Mouse (Mus musculus) kidney, adult 18-20 months (tissue): ENCODE measurements around the gene Cenps.
A peak's percentile ranks its signal among the peaks of the same experiment; 100 is the strongest.
"Not testable (repeated sequence)": the region's sequence is repeated elsewhere in the genome, so short reads cannot be mapped to it uniquely, and the experiment has no call there.

Experiments used
- DNase-seq: peaks from one replicate; pipeline ENCODE4 v3.0.0; 2021

The Cenps gene

GRCm38 (mm10) chr4:149155711-149156110 is 18.3 kb upstream of the Cenps start:
- DNase-seq = no peak

DNA sequence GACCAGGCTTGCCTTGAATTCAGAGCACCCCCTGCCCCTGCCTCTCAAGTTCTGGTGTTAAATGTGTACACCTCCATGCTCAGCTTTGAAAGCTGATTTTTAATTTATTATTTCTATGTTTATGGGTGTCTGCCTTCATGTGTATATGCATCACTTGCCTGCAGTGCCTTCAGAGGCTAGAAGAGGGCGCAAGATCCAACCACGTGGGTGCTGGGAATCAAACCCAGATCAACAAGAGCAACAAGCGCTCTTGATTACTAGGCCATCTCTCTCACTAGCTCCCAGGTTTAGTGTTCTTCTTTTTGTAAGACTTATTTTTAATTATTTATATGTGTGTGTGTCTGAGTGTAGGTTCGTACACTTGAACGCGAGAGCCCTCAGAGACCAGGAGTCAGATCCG is 17.4 kb upstream of the Cenps start:
- DNase-seq = no peak

- no peak for DNase-seq
Observed at GRCm38 (mm10) chr4:149150721-149151120, 13.3 kb upstream of the Cenps start.

DNA sequence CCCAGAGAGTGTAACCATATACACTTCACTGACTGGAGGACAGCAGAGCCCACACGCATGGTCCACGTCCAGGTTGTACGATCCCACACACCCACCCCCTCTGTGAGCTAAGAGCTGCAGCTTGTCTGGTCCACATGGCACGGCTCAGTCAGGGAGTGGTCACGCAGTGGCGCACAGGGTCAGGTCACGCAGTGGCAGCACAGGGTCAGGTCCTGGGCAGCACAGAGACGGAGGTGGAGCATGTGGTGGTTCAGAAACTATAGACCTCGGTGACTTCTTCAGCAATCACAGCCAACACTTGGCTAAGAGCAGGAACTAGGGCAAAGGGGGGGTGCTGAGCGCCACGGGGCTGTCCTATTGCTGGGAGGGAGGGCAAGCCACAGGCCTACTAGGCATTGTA is 12.8 kb upstream of the Cenps start:
- DNase-seq = no peak

- no peak for DNase-seq
Observed at GRCm38 (mm10) chr4:149149611-149150010, 12.2 kb upstream of the Cenps start.

- no peak for DNase-seq
Observed at GRCm38 (mm10) chr4:149149196-149149595, 11.8 kb upstream of the Cenps start.

DNA sequence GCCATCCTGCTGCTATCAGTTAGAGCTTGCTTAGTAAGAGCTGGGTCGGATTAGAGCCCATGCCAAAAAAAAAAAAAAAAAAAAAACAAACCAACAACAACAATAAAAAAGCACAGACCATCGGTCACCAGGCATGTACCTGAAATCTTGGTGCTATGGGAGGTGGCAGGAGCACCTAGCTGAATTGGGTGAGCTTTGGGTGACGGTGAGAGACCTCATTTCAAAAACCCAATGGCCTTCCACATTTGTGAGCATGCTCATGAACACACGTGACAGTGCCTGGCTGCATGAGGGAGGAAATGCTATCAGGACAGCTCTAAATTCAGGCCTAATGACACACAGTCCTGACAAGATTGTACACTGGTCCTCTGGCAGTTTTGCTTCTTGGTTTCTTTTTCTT is 10.7 kb upstream of the Cenps start:
- DNase-seq = no peak

GRCm38 (mm10) chr4:149147528-149147927 is 10.1 kb upstream of the Cenps start:
- no peak for DNase-seq

DNA sequence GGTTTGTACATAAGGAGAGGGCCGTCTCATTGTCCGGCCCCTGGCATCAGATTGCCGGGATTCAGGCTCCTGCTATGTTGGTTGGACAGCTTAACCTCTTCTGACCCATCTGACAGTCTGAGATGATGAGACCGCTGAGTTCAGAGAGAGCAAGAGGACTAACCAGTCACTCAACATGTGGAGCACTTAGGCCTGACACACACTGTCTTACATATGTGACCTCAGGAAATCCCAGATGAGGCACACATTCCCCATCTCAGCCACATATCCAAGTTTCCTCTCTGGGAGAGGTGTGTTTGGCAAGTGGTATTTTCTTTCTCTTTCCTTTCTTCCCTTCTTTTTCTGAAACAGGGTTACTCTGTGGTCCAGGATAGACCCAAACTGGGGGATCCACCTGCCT is 7.7 kb upstream of the Cenps start:
- DNase-seq = no peak

GRCm38 (mm10) chr4:149144459-149144858 is 7.0 kb upstream of the Cenps start:
- peak; percentile 83 for DNase-seq

GRCm38 (mm10) chr4:149143594-149143993 is 6.2 kb upstream of the Cenps start:
- DNase-seq = no peak

GRCm38 (mm10) chr4:149138515-149138914 is 1.1 kb upstream of the Cenps start:
- no peak for DNase-seq

DNA sequence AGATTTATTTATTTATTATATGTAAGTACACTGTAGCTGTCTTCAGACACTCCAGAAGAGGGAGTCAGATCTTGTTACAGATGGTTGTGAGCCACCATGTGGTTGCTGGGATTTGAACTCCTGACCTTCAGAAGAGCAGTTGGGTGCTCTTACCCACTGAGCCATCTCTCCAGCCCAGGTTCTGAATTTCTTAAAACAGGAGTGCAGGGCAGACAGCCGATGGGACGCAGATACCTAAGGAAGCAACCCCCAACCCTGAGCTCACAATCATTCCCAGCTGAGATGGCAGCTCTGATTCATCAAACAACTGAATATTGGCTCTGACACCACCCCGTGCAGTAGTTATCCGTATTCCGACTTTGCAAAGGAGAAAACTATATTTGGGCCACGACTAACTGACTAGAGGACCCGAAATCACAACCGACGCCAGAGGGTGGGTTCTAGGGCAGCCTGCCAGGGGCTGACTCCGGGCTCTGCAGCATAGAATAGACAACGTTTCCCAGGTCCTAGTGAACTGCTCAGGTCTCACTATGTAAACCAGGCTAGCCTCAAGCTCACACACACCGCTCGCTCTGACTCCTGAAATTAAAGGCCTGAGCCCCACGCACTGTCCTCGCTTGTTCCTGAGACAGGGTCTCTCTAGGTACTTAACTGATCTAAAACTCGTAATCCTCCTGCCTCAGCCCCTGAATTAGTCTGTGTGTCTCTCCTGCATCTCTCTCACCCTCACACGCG is 1.1 kb downstream of the Cenps start:
- no peak for DNase-seq

DNA sequence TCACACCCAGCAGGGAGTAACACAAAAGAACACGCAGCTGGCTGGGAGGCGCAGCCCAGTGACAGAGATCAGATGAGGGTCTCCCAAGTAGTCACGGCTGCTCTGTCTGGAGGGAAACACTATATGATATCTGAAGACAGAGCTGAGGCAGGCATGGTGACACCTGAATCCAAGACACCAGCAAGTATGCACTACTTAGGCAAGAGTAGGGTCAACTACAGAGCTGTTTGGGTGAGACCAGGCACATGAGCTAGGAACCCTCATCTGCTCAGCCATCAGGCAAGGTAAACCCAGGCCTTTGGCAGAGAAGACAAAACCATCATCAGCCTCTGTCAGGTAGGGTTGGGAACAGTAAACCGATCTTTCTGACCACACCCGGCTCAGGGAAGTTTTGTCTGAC is 4.0 kb downstream of the Cenps start:
- no peak for DNase-seq

DNA sequence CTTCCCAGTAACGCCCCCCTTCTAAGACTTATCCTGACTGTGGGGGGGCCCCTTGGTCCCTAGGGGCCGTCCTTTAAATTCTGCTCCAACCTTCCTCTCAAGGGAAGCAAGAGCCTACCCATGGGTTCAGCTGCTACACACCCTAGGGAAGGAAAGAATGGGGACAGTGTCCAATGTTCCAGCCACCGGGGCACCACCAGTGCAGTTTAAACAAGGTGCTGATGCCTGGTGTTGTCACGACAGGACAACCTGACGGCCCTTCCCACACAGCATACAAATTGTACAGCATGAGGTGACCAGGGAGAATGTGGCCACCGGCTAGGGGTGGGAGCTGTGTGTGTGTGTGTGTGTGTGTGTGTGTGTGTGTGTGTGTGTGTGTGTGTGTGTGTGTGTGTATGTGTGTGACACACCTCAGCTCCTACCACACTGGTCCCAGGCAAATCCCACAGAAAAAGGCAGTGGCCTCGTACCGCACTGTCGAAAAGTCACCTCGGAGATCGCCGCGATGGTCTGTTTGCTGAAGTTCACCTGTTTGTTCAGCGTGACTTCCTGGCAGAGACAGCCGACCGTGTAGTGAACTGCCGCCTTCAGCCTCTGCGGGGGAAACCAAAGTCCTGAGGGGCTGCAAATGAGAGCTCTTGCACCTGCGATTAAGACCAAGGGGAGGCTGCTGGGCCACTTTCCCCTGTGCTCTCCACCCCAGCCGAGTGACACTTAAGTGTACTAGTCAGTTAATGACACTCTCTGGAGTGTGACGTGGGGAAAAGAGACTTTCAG is 5.5 kb downstream of the Cenps start:
- no peak for DNase-seq

- no peak for DNase-seq
Observed at GRCm38 (mm10) chr4:149131021-149131752, 6.2 kb downstream of the Cenps start.

GRCm38 (mm10) chr4:149128467-149128866 is 9.0 kb downstream of the Cenps start:
- DNase-seq = no peak

DNA sequence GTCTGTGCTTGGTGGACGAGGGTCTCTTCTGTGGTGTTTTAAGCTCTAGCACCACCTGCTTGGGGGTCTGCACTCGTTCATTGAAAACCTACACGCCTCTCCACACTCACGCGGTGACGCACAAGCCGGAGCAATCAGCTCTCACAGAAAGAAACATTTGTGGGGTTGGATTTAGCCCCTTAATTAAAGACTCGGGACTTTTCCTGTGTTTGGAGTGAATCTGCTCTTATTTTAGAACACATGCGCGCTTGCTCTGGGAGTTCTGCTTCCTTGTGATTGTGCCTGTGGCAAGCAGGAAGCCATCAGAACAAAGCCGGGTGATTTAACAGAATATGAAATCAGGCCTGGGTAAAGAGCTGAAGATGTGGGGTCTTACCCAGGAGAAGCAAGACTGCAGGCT is 10.8 kb downstream of the Cenps start, which contains the start of gene Cort:
Gene Cort, minus strand, starts transcription at position 101 of the 400 bp plus-strand sequence.
- no peak for DNase-seq

- no peak for DNase-seq
Observed at GRCm38 (mm10) chr4:149126115-149126509, 11.3 kb downstream of the Cenps start.

DNA sequence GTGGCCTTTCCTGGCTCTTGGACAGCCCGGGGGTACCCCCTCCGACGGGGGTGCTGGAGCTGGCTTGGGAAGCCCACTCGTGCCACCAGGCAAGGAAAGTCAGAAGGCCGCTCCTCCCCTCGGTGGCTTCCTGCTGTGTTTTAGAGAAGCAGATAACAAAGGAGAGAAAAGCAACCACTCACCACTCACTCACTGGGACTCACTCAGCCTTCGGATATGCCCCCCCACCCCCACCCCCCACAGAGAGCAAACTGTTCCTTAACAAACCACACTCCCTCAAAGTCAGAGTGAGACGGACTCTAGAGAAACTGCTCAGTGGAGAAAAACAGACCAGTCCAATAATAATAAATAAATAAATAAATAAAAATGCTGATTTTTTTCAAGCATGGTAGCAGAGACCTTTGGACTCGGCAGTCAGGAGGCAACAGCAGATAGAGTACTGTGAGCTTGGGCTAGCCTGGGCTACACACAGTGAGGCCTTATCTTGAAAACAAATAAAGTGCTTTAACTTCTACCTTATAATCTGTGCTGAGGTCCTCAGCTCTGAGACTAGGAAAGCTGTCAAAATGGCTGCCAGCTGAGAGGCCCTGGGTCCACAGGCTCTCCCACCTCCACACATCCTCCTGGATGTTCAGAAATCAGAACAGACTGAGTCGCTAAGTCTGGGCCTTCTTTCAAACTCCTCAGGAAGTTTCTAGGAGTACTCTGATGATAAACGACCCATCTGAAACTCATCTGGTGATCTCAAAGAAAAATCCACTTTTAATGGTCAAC is 11.9 kb downstream of the Cenps start:
- no peak for DNase-seq

GRCm38 (mm10) chr4:149123432-149123831 is 14.0 kb downstream of the Cenps start:
- DNase-seq = no peak

- DNase-seq = not testable (repeated sequence)
Observed at GRCm38 (mm10) chr4:149119978-149120562, 17.4 kb downstream of the Cenps start.
